Mouse (Mus musculus) bone marrow macrophage, adult 2 months (primary cell): ENCODE results near the gene Gm44596.

Experiments used
- CTCF ChIP-seq: IDR thresholded peaks from 2 replicates; pipeline ENCODE4 v1.5.1; 2012; ENCODE audit warnings: low read depth, mild to moderate bottlenecking, low read length, moderate library complexity
- POLR2A ChIP-seq: IDR thresholded peaks from 2 replicates; pipeline ENCODE4 v1.6.1; 2012; ENCODE audit warnings: mild to moderate bottlenecking, low read depth, low read length, borderline replicate concordance

GRCm38 (mm10) chr6:128337467-128337866, 37.8 kb upstream of the Gm44596 start:
- TF ChIP-seq POLR2A (no peak), CTCF (no peak)
